Mouse (Mus musculus) embryonic facial prominence, embryonic 13.5 days (tissue): Measurements from ENCODE around the gene Slc25a33. TPM values are rescaled to one million over a fixed set of nuclear protein-coding genes. Genes with fewer than 3 reads are reported as not detected.

ENCODE experiments used
- ATAC-seq: fragments of 200-750 bp; cut with Nextera tagmentation; 2 replicates; pipeline ENCODE4 v1.8.0; 2017; ENCODE audit warnings: low read depth; ENCODE audit not compliant: insufficient number of reproducible peaks, insufficient read depth, low FRiP score, low TSS enrichment
- H3K27ac ChIP-seq: fragments of 300-500 bp; sonication (generic); 2 replicates; pipeline ENCODE4 v1.5.1; 2015; ENCODE audit warnings: moderate library complexity, mild to moderate bottlenecking, inconsistent platforms
- H3K27me3 ChIP-seq: fragments of 300-500 bp; sonication (generic); 2 replicates; pipeline ENCODE4 v1.6.1; 2015; ENCODE audit warnings: mild to moderate bottlenecking, inconsistent platforms
- H3K36me3 ChIP-seq: fragments of 300-500 bp; sonication (generic); 2 replicates; pipeline ENCODE4 v1.6.1; 2015; ENCODE audit warnings: mild to moderate bottlenecking, inconsistent platforms
- H3K4me1 ChIP-seq: fragments of 300-500 bp; sonication (generic); 2 replicates; pipeline ENCODE4 v1.6.1; 2015; ENCODE audit warnings: inconsistent platforms
- H3K4me2 ChIP-seq: fragments of 300-500 bp; sonication (generic); 2 replicates; pipeline ENCODE4 v1.6.1; 2015; ENCODE audit warnings: moderate library complexity, mild to moderate bottlenecking, inconsistent platforms
- H3K4me3 ChIP-seq: fragments of 300-500 bp; sonication (generic); 2 replicates; pipeline ENCODE4 v1.5.1; 2015; ENCODE audit warnings: mild to moderate bottlenecking, inconsistent platforms
- H3K9ac ChIP-seq: fragments of 300-500 bp; sonication (generic); 2 replicates; pipeline ENCODE4 v1.6.1; 2015; ENCODE audit warnings: mild to moderate bottlenecking, inconsistent platforms
- H3K9me3 ChIP-seq: fragments of 300-500 bp; sonication (generic); 2 replicates; pipeline ENCODE4 v1.6.1; 2016; ENCODE audit warnings: inconsistent platforms
- WGBS: fragments of 180-500 bp; shearing (Covaris S2); methylation state at CpG from one replicate; pipeline ENCODE4 v1.1.7; 2015; ENCODE audit warnings: mixed read lengths; 5-methylcytosine and 5-hydroxymethylcytosine counted together
- microRNA-seq: library from miRNA; unstranded; fragments of <30 nt; microRNA quantifications from one replicate; pipeline ENCODE4, GENCODE M21; 2016
- polyA plus RNA-seq: library from polyadenylated mRNA; unstranded; fragments of >200 nt; fragmentation: Nextera tagmentation; extraction: Ambion mirVana; gene quantifications from 2 replicates; pipeline ENCODE4 v1.2.1, GENCODE M21; 2015

Slc25a33 gene
- polyA plus RNA-seq, 1 experiment from 2014 or later: 12.3 TPM

GRCm38 (mm10) chr4:149701426-149702209, 72.5 kb downstream of the Slc25a33 start:
- no peak for ATAC-seq
- WGBS: 57% methylated on average over 18 of the region's 18 CpGs
- Histone ChIP-seq H3K9ac (no peak overlapping the region), H3K4me3 (no peak overlapping the region), H3K9me3 (no peaks in the 10 kb centered on the region), H3K4me2 (no peak overlapping the region), H3K36me3 (no peaks in the 10 kb centered on the region), H3K4me1 (peaks cover 16% of the 10 kb centered on the region; the same call in 1 of the 2 replicates), H3K27me3 (peaks cover 39% of the 10 kb centered on the region), H3K27ac (no peak overlapping the region)

DNA sequence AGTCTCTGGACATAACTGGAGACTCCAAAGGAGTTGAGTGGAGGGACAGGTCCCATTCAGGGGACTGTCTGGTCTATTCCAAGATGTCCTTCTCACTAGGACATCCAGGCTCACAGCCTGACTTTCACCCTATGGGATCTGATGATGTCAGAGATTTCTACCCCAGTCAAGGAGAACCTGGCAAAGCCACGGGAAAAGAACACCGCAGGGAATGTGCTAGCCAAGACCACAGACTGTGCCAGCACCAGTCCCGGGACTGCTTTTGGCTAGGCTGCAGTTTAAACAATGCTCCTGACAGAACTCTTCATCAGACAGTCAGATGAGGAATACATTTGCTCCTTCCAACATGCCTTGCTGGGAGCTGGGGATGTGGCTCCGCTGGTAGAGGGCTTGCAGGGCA, 74.1 kb downstream of the Slc25a33 start:
- H3K4me3 ChIP-seq: no peak overlapping the region
- no peaks in the 10 kb centered on the region for H3K9me3 ChIP-seq
- 82% methylated on average over 4 of the region's 4 CpGs for WGBS
- ATAC-seq: no peak
- no peak overlapping the region for H3K4me2 ChIP-seq
- peaks cover 49% of the 10 kb centered on the region for H3K27me3 ChIP-seq
- no peak overlapping the region for H3K9ac ChIP-seq
- H3K4me1 ChIP-seq: peaks cover 23% of the 10 kb centered on the region; the same call in 1 of the 2 replicates
- no peak overlapping the region for H3K27ac ChIP-seq
- no peaks in the 10 kb centered on the region for H3K36me3 ChIP-seq

- Histone ChIP-seq H3K4me1 (peaks cover 23% of the 10 kb centered on the region; the same call in 1 of the 2 replicates), H3K4me3 (peak overlapping the region; percentile 52), H3K27me3 (peaks cover 49% of the 10 kb centered on the region), H3K9ac (peak overlapping the region; percentile 76), H3K27ac (no peak overlapping the region), H3K9me3 (no peaks in the 10 kb centered on the region), H3K36me3 (no peaks in the 10 kb centered on the region), H3K4me2 (peak overlapping the region; percentile 86)
- WGBS: under 1% methylated on average over 35 of the region's 35 CpGs
- ATAC-seq: peak; percentile 79; the same call in 1 of the 2 replicates
These were observed 75.8 kb downstream of the Slc25a33 start for GRCm38 (mm10) chr4:149698197-149698821.

DNA sequence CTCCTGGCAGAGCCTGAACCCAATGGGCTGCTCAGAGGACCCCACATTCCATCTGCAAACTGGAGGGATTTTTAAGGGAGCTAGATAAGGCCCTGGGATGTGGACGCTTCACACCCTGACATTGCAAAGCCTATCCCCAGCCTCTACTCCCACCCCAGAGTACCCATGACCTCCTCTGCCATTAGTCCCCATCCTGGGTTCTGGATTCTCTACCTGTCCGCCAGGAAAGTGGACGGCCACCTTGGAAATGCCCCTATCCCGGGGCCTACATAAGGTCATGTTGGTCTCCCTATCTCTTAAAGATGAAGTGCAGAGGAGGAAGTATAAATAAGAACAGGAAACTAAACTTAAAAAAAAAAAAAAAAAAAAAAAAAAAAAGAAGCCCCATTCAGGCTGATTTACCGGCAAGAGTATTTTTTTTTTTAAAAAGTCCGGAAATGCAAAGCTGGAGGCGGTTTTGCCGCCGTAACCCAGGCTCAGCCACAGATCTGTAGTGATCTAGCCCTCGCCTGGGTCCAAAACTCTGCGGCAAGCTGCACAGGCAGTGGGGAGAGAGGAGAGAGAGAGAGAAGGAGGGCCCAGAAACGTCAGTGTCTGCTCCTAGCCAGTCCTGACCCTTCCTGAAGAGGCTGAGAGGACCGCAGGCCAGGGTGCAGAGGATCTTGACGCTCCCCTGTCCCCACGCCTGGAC, 76.4 kb downstream of the Slc25a33 start:
- peak overlapping the region; percentile 86 for H3K4me2 ChIP-seq
- H3K27me3 ChIP-seq: peaks cover 49% of the 10 kb centered on the region
- H3K4me3 ChIP-seq: peak overlapping the region; percentile 52
- peak overlapping the region; percentile 76 for H3K9ac ChIP-seq
- H3K36me3 ChIP-seq: no peaks in the 10 kb centered on the region
- no peaks in the 10 kb centered on the region for H3K9me3 ChIP-seq
- 20% methylated on average over 15 of the region's 15 CpGs for WGBS
- H3K27ac ChIP-seq: no peak overlapping the region
- no peak for ATAC-seq
- H3K4me1 ChIP-seq: peaks cover 21% of the 10 kb centered on the region; the same call in 1 of the 2 replicates

DNA sequence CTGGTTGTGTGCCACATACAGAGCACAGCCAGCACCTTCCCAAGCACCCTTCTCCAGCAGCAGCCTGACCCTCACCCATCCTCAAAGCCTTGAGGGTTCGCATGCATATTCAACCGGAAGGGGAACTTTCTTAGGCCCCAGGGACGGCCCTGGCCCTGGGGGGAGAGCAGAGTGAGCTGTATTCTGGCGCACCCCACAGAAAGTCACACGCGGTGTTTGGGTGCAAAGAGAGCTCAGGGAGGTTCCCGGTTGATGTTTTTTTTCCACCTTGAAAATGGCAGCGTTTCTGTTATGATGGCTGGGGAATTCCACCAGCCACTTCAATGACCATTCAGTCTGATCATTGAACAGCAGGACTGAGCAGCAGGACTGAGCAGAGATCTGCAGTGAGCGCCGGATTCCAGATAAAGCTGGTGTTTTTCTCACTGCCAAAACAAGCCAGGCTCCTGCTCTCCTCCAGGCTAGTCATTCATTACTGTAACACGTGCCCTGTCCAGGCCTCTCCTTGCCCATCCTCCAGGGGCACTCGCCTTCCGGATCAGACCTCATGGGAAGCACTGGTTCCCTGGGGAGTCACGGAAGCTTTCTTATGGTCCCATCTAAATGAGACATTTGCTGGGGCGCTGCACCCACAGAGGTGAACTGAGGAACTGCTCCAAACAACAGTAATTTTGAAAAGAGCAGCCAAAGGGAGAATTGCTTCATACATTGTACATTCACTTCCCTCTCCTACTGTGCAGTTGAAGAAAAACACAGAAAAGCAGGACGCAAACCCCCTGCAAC, 77.7 kb downstream of the Slc25a33 start:
- WGBS: 32% methylated on average over 16 of the region's 16 CpGs
- Histone ChIP-seq H3K27me3 (peaks cover 49% of the 10 kb centered on the region), H3K4me2 (no peak overlapping the region)

More for the DNA sequence above, 77.7 kb downstream of the Slc25a33 start:
- ATAC-seq: no peak
- Histone ChIP-seq H3K36me3 (no peaks in the 10 kb centered on the region), H3K9ac (0 out of 2 replicates have a peak overlapping the region, but pooled peaks have one; percentile 27), H3K9me3 (no peaks in the 10 kb centered on the region), H3K4me3 (no peak overlapping the region), H3K4me1 (peaks cover 23% of the 10 kb centered on the region), H3K27ac (no peak overlapping the region)

Small RNA genes within 50 kb of the gene (microRNA-seq; reads per million reads assigned to microRNA genes)
- gene Gm47301: not detected

Other genes with a start within 250 kb of the Slc25a33 start
- gene Clstn1, start 187.8 kb downstream of the Slc25a33 start, polyA plus RNA-seq: 21.5 and 51.2 TPM in 2 replicates
- 4.4 and 4.9 TPM in 2 replicates for gene Pik3cd, start 71.7 kb downstream of the Slc25a33 start, polyA plus RNA-seq
- gene Tmem201, start 36.2 kb downstream of the Slc25a33 start, polyA plus RNA-seq: 31.8 and 33.7 TPM in 2 replicates
- gene Spsb1, start 180.8 kb upstream of the Slc25a33 start, polyA plus RNA-seq: 12.2 and 13.5 TPM in 2 replicates
- 7.0 and 8.0 TPM in 2 replicates for gene H6pd, start 234.7 kb upstream of the Slc25a33 start, polyA plus RNA-seq